Mouse (Mus musculus): ENCODE results near the gene Cnih1. TPM values are rescaled to one million over a fixed set of nuclear protein-coding genes. Genes with fewer than 3 reads are reported as not detected.
A peak's percentile ranks its signal among the peaks of the same experiment; 100 is the strongest.
"Not testable (repeated sequence)": the region's sequence is repeated elsewhere in the genome, so short reads cannot be mapped to it uniquely, and the experiment has no call there.

The Cnih1 gene
- total RNA-seq (2021): 10 to 100 TPM; 52.5 to 53.5 TPM

GRCm38 (mm10) chr14:46787787-46788504, at the start of gene Cnih1:
TSS of gene Cnih1 (minus strand) at chr14:46788411.
- peak; percentile 82 for DNase-seq (ENCODE audit: low spot score)
- intact Hi-C loops (cut with DNase I): loop anchor here (2.0 kb wide), 1 partner anchor 33 kb away; no protein-coding TSS in a partner anchor

GRCm38 (mm10) chr14:46832354-46833272, 44.4 kb upstream of the Cnih1 start:
- DNase-seq (ENCODE audit: low spot score): no peak
- intact Hi-C loops (cut with DNase I): loop anchor here (5.0 kb wide), 1 partner anchor 170 kb away; no protein-coding TSS in a partner anchor

- intact Hi-C loops (cut with DNase I): loop anchor here (5.0 kb wide), 1 partner anchor 170 kb away; no protein-coding TSS in a partner anchor
- DNase-seq (ENCODE audit: low spot score): peak; percentile 95
Measured at GRCm38 (mm10) chr14:46831837-46832333, 43.7 kb upstream of the Cnih1 start, which contains the start of gene Cgrrf1. TSS of gene Cgrrf1 (plus strand) at chr14:46832125.

GRCm38 (mm10) chr14:46831295-46831694, 43.1 kb upstream of the Cnih1 start:
- intact Hi-C loops (cut with DNase I): loop anchor here (5.0 kb wide), 1 partner anchor 171 kb away; no protein-coding TSS in a partner anchor
- DNase-seq (ENCODE audit: low spot score): no peak

GRCm38 (mm10) chr14:46827430-46827829, 39.2 kb upstream of the Cnih1 start:
- intact Hi-C loops (cut with DNase I): no loop called here
- no peak for DNase-seq (ENCODE audit: low spot score)

GRCm38 (mm10) chr14:46823996-46824395, 35.8 kb upstream of the Cnih1 start:
- no peak for DNase-seq (ENCODE audit: low spot score)
- intact Hi-C loops (cut with DNase I): loop anchor here (2.0 kb wide), 1 partner anchor 59 kb away; the partner anchor contains the start of gene Samd4

- peak; percentile 93 for DNase-seq (ENCODE audit: low spot score)
- intact Hi-C loops (cut with DNase I): loop anchor here (2.0 kb wide), 2 partner anchors 33 to 61 kb away; partner anchors contain the start of genes Cnih1 and Samd4
Measured at GRCm38 (mm10) chr14:46821873-46822716, 33.9 kb upstream of the Cnih1 start, which contains the start of gene Gmfb. TSS of gene Gmfb (minus strand) at chr14:46822242.

GRCm38 (mm10) chr14:46821271-46821872, 33.2 kb upstream of the Cnih1 start:
- no peak for DNase-seq (ENCODE audit: low spot score)

GRCm38 (mm10) chr14:46819961-46820360, 31.8 kb upstream of the Cnih1 start:
- DNase-seq (ENCODE audit: low spot score): not testable (repeated sequence)
- intact Hi-C loops (cut with DNase I): loop anchor here (2.0 kb wide), 1 partner anchor 31 kb away; the partner anchor contains the start of gene Cnih1

More at GRCm38 (mm10) chr14:46821271-46821872, 33.2 kb upstream of the Cnih1 start:
- intact Hi-C loops (cut with DNase I): loop anchor here (2.0 kb wide), 1 partner anchor 33 kb away; the partner anchor contains the start of gene Cnih1

- intact Hi-C loops (cut with DNase I): no loop called here
- DNase-seq (ENCODE audit: low spot score): no peak
Measured at GRCm38 (mm10) chr14:46818743-46819142, 30.5 kb upstream of the Cnih1 start.

- no peak for DNase-seq (ENCODE audit: low spot score)
- intact Hi-C loops (cut with DNase I): no loop called here
Measured at GRCm38 (mm10) chr14:46816916-46817622, 28.9 kb upstream of the Cnih1 start.

- DNase-seq (ENCODE audit: low spot score): no peak
- intact Hi-C loops (cut with DNase I): no loop called here
Measured at GRCm38 (mm10) chr14:46815640-46816039, 27.4 kb upstream of the Cnih1 start.

- intact Hi-C loops (cut with DNase I): no loop called here
- no peak for DNase-seq (ENCODE audit: low spot score)
Measured at GRCm38 (mm10) chr14:46807927-46808326, 19.7 kb upstream of the Cnih1 start.

- intact Hi-C loops (cut with DNase I): no loop called here
- DNase-seq (ENCODE audit: low spot score): no peak
Measured at GRCm38 (mm10) chr14:46806186-46806585, 18.0 kb upstream of the Cnih1 start.

- intact Hi-C loops (cut with DNase I): no loop called here
- no peak for DNase-seq (ENCODE audit: low spot score)
Measured at GRCm38 (mm10) chr14:46803791-46804190, 15.6 kb upstream of the Cnih1 start.

GRCm38 (mm10) chr14:46803259-46803658, 15.0 kb upstream of the Cnih1 start:
- no peak for DNase-seq (ENCODE audit: low spot score)
- intact Hi-C loops (cut with DNase I): no loop called here

- intact Hi-C loops (cut with DNase I): no loop called here
- no peak for DNase-seq (ENCODE audit: low spot score)
Measured at GRCm38 (mm10) chr14:46800684-46801345, 12.6 kb upstream of the Cnih1 start.
